Mouse (Mus musculus): Measurements from ENCODE around the gene Ddx5. TPM values are rescaled to one million over a fixed set of nuclear protein-coding genes. Genes with fewer than 3 reads are reported as not detected.

The Ddx5 gene
- polyA plus RNA-seq (2012; rRNA removed; ENCODE audit: low replicate concordance), result 280 and 376 TPM in 2 replicates

GRCm38 (mm10) chr11:106788775-106789459, at the start of gene Ddx5, which contains the start of gene Cep95:
Ddx5 (minus strand) TSS chr11:106789185.
Cep95 (plus strand) TSS chr11:106789252.

GRCm38 (mm10) chr11:106779388-106780088, 9.4 kb downstream of the Ddx5 start, which contains the start of gene Polg2:
Polg2 (minus strand) TSS chr11:106779537.

GRCm38 (mm10) chr11:106751039-106752018, 37.7 kb downstream of the Ddx5 start, which contains the start of gene Milr1:
Milr1 (plus strand) TSS chr11:106751226.

GRCm38 (mm10) chr11:106750121-106750751, 38.7 kb downstream of the Ddx5 start, which contains the start of gene Pecam1:
Pecam1 (minus strand) TSS chr11:106750628.

Other genes starting within 250 kb of the Ddx5 start
- 29.5 and 31.1 TPM in 2 replicates for gene Tex2, start 175.8 kb downstream of the Ddx5 start, polyA plus RNA-seq (2012; rRNA removed; ENCODE audit: low replicate concordance)
- gene Pecam1, start 38.6 kb downstream of the Ddx5 start, polyA plus RNA-seq (2012; rRNA removed; ENCODE audit: low replicate concordance), result 93.5 and 182 TPM in 2 replicates
- 0.95 and 1.7 TPM in 2 replicates for gene Milr1, start 38.0 kb downstream of the Ddx5 start, polyA plus RNA-seq (2012; rRNA removed; ENCODE audit: low replicate concordance)
- gene Polg2, start 9.6 kb downstream of the Ddx5 start, polyA plus RNA-seq (2012; rRNA removed; ENCODE audit: low replicate concordance), result 5.1 and 8.1 TPM in 2 replicates
- gene Cep95, start 67 bp upstream of the Ddx5 start, polyA plus RNA-seq (2012; rRNA removed; ENCODE audit: low replicate concordance), result 3.7 and 5.3 TPM in 2 replicates
- gene Smurf2, start 131.5 kb upstream of the Ddx5 start, polyA plus RNA-seq (2012; rRNA removed; ENCODE audit: low replicate concordance), result 10.5 and 15.5 TPM in 2 replicates
- 3.7 and 32.5 TPM in 2 replicates for gene Kpna2, start 210.4 kb upstream of the Ddx5 start, polyA plus RNA-seq (2012; rRNA removed; ENCODE audit: low replicate concordance)
- gene 1810010H24Rik, start 236.5 kb upstream of the Ddx5 start, polyA plus RNA-seq (2012; rRNA removed; ENCODE audit: low replicate concordance), result 5.1 and 5.3 TPM in 2 replicates

Data from subcutaneous adipose tissue, adult 2 months (tissue).